Mouse (Mus musculus) lung, embryonic 14.5 days (tissue): ENCODE data around the gene Vgll2. TPM values are rescaled to one million over a fixed set of nuclear protein-coding genes. Genes with fewer than 3 reads are reported as not detected.
A peak's percentile ranks its signal among the peaks of the same experiment; 100 is the strongest.

ENCODE experiments used
- ATAC-seq: fragments of 200-750 bp; cut with Nextera tagmentation; 2 replicates; pipeline ENCODE4 v1.8.0; 2017; ENCODE audit warnings: mild to moderate bottlenecking, moderate TSS enrichment, moderate library complexity; ENCODE audit not compliant: insufficient read depth
- DNase-seq: peaks from one replicate; pipeline ENCODE4 v3.0.0-alpha.2; 2015
- H3K27ac ChIP-seq: fragments of 300-500 bp; sonication (generic); 2 replicates; pipeline ENCODE4 v1.5.1; 2014; ENCODE audit warnings: low read depth, mild to moderate bottlenecking, moderate library complexity
- H3K27me3 ChIP-seq: fragments of 300-500 bp; sonication (generic); 2 replicates; pipeline ENCODE4 v1.6.1; 2014; ENCODE audit warnings: low read length, control low read depth; ENCODE audit not compliant: insufficient read depth
- H3K36me3 ChIP-seq: fragments of 300-500 bp; sonication (generic); 2 replicates; pipeline ENCODE4 v1.6.1; 2014; ENCODE audit warnings: control low read depth; ENCODE audit not compliant: insufficient read depth
- H3K4me1 ChIP-seq: fragments of 300-500 bp; sonication (generic); 2 replicates; pipeline ENCODE4 v1.6.1; 2014; ENCODE audit warnings: antibody characterized with exemption, control low read depth; ENCODE audit not compliant: insufficient read depth
- H3K4me2 ChIP-seq: fragments of 300-500 bp; sonication (generic); 2 replicates; pipeline ENCODE4 v1.6.1; 2014; ENCODE audit warnings: mild to moderate bottlenecking
- H3K4me3 ChIP-seq: fragments of 300-500 bp; sonication (generic); 2 replicates; pipeline ENCODE4 v1.5.1; 2014; ENCODE audit warnings: low read depth, low read length
- H3K9ac ChIP-seq: fragments of 300-500 bp; sonication (generic); 2 replicates; pipeline ENCODE4 v1.6.1; 2014
- H3K9me3 ChIP-seq: fragments of 300-500 bp; sonication (generic); 2 replicates; pipeline ENCODE4 v1.6.1; 2016; ENCODE audit warnings: low read depth, low read length, control low read depth
- CTCF ChIP-seq: IDR thresholded peaks from 2 replicates; pipeline ENCODE4 v1.5.1; 2016; ENCODE audit warnings: antibody characterized with exemption, low read depth
- WGBS: fragments of 180-500 bp; shearing (Covaris S2); extraction: QIAGEN DNeasy Blood & Tissue Kit; methylation state at CpG from one replicate; pipeline ENCODE4 v1.1.7; 2014; 5-methylcytosine and 5-hydroxymethylcytosine counted together
- polyA plus RNA-seq: library from polyadenylated mRNA; unstranded; fragments of >200 nt; fragmentation: Nextera tagmentation; extraction: Ambion mirVana; gene quantifications from 2 replicates; pipeline ENCODE4 v1.2.1, GENCODE M21; 2014

Gene Vgll2
- polyA plus RNA-seq, result not detected in 2 replicates

DNA sequence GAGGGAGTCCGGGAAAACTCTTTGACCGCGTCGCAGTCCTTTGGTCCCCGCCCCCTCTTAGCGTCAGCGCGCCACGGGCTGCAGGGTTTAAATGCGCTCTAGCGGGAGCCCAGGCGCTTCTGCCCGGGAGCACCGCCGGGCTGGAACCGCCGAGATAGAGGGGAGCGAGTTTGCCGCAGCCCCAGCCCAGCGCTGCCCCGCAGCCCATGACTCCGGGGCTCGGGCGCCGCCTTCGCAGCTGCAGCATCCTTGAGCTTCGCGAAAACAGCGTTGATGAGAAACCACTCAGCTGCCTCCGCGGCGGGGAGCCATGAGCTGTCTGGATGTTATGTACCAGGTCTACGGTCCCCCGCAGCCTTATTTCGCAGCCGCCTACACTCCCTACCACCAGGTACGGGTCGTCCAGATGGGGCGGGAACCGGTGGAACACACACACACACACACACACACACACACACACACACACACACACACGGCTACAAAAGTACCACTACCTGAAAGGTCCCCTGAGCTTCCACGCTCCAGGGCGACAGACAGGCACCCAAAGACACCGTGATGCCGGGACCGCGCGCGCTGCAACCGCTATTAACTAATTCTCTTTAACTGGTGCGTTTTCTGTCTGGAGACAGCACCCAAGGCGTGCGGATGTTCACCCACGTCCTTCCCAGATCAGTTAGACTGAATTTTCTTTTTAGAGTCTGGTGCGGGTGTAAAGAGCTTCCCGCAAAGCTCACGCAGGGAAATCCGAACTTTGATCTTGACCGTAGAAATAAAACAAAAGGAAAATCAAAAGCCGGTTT is at the start of gene Vgll2:
Gene Vgll2, plus strand, starts transcription at position 90 of the 800 bp plus-strand sequence.
- no peak for TF ChIP-seq CTCF
- H3K4me1 ChIP-seq, result no peaks in the 10 kb centered on the region
- H3K4me3 ChIP-seq, result peak within 1 kb of the TSS; percentile 43
- peak within 1 kb of the TSS; percentile 85 for H3K4me2 ChIP-seq
- ATAC-seq (peak; percentile 85), DNase-seq (peak; percentile 78)
- no peak within 1 kb of the TSS for H3K27ac ChIP-seq
- H3K9ac ChIP-seq, result 0 out of 2 replicates have a peak within 1 kb of the TSS, but pooled peaks have one; percentile 20
- WGBS, result under 1% methylated on average over 55 of the region's 60 CpGs
- no peaks in the 10 kb centered on the region for H3K36me3 ChIP-seq
- peaks cover 77% of the 10 kb centered on the region for H3K27me3 ChIP-seq
- no peaks in the 10 kb centered on the region for H3K9me3 ChIP-seq

GRCm38 (mm10) chr10:51975137-51975536 is 47.2 kb upstream of the Vgll2 start:
- Histone ChIP-seq H3K27me3 (no peaks in the 10 kb centered on the region), H3K4me1 (no peaks in the 10 kb centered on the region), H3K9me3 (no peaks in the 10 kb centered on the region), H3K9ac (no peak overlapping the region), H3K4me2 (no peak overlapping the region), H3K4me3 (no peak overlapping the region), H3K36me3 (no peaks in the 10 kb centered on the region), H3K27ac (no peak overlapping the region)
- WGBS, result 61% methylated on average over 4 of the region's 4 CpGs
- DNase-seq (no peak), ATAC-seq (no peak)
- no peak for TF ChIP-seq CTCF

GRCm38 (mm10) chr10:51975587-51975986 is 46.7 kb upstream of the Vgll2 start:
- no peaks in the 10 kb centered on the region for H3K27me3 ChIP-seq
- DNase-seq (no peak), ATAC-seq (no peak)
- no peak overlapping the region for H3K27ac ChIP-seq
- 72% methylated on average over 3 of the region's 3 CpGs for WGBS
- TF ChIP-seq CTCF, result no peak
- H3K9ac ChIP-seq, result no peak overlapping the region
- no peaks in the 10 kb centered on the region for H3K4me1 ChIP-seq
- no peaks in the 10 kb centered on the region for H3K9me3 ChIP-seq
- H3K4me2 ChIP-seq, result no peak overlapping the region
- H3K4me3 ChIP-seq, result no peak overlapping the region
- H3K36me3 ChIP-seq, result no peaks in the 10 kb centered on the region

DNA sequence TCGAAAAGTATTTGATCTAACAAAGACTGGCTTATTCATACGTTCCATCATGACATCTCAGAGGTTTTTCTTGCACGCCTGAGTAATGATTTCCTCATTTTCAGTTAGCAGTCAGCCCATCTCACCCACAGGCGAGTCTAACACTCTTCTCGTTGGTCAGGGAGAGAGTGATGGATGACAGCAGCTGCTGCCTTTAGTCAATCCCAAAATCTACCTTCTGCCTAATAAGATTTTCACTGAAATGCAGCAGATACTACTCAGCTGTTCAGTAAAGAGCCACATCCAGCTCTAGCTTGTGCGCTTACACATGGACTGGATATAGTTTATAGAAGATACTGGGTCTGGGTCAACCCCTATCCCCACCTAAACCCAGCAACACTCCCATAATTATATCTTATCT is 40.7 kb upstream of the Vgll2 start:
- H3K9ac ChIP-seq, result no peak overlapping the region
- WGBS, result 51% methylated on average over 6 of the region's 6 CpGs
- H3K4me2 ChIP-seq, result no peak overlapping the region
- H3K36me3 ChIP-seq, result no peaks in the 10 kb centered on the region
- ATAC-seq (no peak), DNase-seq (no peak)
- no peaks in the 10 kb centered on the region for H3K4me1 ChIP-seq
- H3K27ac ChIP-seq, result no peak overlapping the region
- no peak overlapping the region for H3K4me3 ChIP-seq
- no peak for TF ChIP-seq CTCF
- H3K9me3 ChIP-seq, result no peaks in the 10 kb centered on the region
- H3K27me3 ChIP-seq, result no peaks in the 10 kb centered on the region

DNA sequence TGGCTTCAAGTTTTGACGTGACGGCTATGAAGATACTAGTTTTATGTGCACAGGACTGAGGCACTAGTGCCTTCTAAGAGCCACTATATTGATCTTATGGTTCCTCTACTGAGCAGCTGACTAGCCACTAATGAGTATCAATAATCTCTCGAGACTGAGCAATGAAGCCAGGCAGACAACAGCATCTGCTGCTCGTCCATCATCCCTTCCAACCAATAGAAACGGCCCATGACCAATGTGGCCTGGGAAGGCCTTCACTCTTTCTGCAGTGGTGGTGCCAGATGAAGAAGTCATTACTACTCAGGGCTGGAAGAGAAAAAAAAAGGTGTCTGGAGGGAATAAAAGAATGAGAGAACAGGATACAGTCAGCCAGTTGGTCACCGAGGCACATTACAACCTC is 39.9 kb upstream of the Vgll2 start:
- H3K27ac ChIP-seq, result no peak overlapping the region
- H3K4me3 ChIP-seq, result no peak overlapping the region
- H3K4me2 ChIP-seq, result no peak overlapping the region
- no peaks in the 10 kb centered on the region for H3K4me1 ChIP-seq
- H3K27me3 ChIP-seq, result no peaks in the 10 kb centered on the region
- no peaks in the 10 kb centered on the region for H3K36me3 ChIP-seq
- ATAC-seq, result no peak
- TF ChIP-seq CTCF, result no peak
- no peak overlapping the region for H3K9ac ChIP-seq
- WGBS, result 66% methylated on average over 6 of the region's 6 CpGs
- no peak for DNase-seq
- H3K9me3 ChIP-seq, result no peaks in the 10 kb centered on the region

DNA sequence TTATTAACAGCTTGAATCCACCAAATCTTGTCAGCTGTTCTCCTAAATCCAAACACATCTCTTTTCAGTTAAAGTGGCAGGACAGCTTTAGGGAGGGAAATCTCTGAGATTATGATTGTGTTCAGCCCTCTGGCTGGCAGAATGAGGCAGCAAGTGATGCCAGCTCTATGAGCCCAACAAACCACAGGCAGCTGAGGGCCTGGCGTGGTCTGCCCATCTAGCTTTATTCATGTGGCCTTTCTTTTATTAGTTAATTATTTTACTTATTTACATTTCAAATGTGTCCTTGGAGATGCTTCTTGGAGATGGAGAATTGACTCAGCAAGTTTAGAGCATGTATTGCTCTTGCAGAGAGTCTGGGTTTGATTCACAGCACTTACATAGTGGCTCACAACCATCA is 3.8 kb upstream of the Vgll2 start:
- Histone ChIP-seq H3K9ac (no peak overlapping the region), H3K4me3 (no peak overlapping the region), H3K27ac (no peak overlapping the region), H3K9me3 (no peaks in the 10 kb centered on the region), H3K36me3 (no peaks in the 10 kb centered on the region), H3K27me3 (peaks cover 37% of the 10 kb centered on the region), H3K4me2 (no peak overlapping the region), H3K4me1 (no peaks in the 10 kb centered on the region)
- DNase-seq (no peak), ATAC-seq (no peak)
- WGBS, result 67% methylated on average over 1 of the region's 1 CpGs
- TF ChIP-seq CTCF, result no peak

- Histone ChIP-seq H3K9ac (no peak overlapping the region), H3K27ac (no peak overlapping the region), H3K4me1 (no peaks in the 10 kb centered on the region), H3K27me3 (peaks cover 63% of the 10 kb centered on the region), H3K36me3 (no peaks in the 10 kb centered on the region), H3K9me3 (no peaks in the 10 kb centered on the region), H3K4me2 (no peak overlapping the region), H3K4me3 (no peak overlapping the region)
- no peak for ATAC-seq
- TF ChIP-seq CTCF, result no peak
- DNase-seq, result no peak
- 4% methylated on average over 9 of the region's 9 CpGs for WGBS
These were observed 1.1 kb upstream of the Vgll2 start for GRCm38 (mm10) chr10:52021231-52021630.
